Mouse (Mus musculus) stomach, embryonic 16.5 days (tissue): ENCODE data around the gene D5Ertd579e. TPM values are rescaled to one million over a fixed set of nuclear protein-coding genes. Genes with fewer than 3 reads are reported as not detected.

Source experiments
- ATAC-seq: fragments of 200-750 bp; cut with Nextera tagmentation; 2 replicates; pipeline ENCODE4 v1.8.0; 2017; ENCODE audit warnings: moderate number of reproducible peaks, moderate TSS enrichment; ENCODE audit not compliant: insufficient read depth, low FRiP score
- H3K27ac ChIP-seq: fragments of 300-500 bp; sonication (generic); 2 replicates; pipeline ENCODE4 v1.5.1; 2014; ENCODE audit warnings: low read length
- H3K27me3 ChIP-seq: fragments of 300-500 bp; sonication (generic); 2 replicates; pipeline ENCODE4 v1.6.1; 2014; ENCODE audit warnings: low read length, control low read depth, mixed read lengths; ENCODE audit not compliant: control insufficient read depth, insufficient read depth
- H3K36me3 ChIP-seq: fragments of 300-500 bp; sonication (generic); 2 replicates; pipeline ENCODE4 v1.6.1; 2014; ENCODE audit warnings: low read length; ENCODE audit not compliant: control insufficient read depth, insufficient read depth
- H3K4me1 ChIP-seq: fragments of 300-500 bp; sonication (generic); 2 replicates; pipeline ENCODE4 v1.6.1; 2014; ENCODE audit warnings: low read length, control low read depth, mixed read lengths; ENCODE audit not compliant: control insufficient read depth, insufficient read depth
- H3K4me2 ChIP-seq: fragments of 300-500 bp; sonication (generic); 2 replicates; pipeline ENCODE4 v1.6.1; 2014; ENCODE audit warnings: low read depth, low read length, mixed read lengths
- H3K4me3 ChIP-seq: fragments of 300-500 bp; sonication (generic); replicated peaks from 2 replicates; pipeline ENCODE4 v1.5.1; 2014; ENCODE audit warnings: mild to moderate bottlenecking, low read length
- H3K9ac ChIP-seq: fragments of 300-500 bp; sonication (generic); 2 replicates; pipeline ENCODE4 v1.6.1; 2014; ENCODE audit warnings: low read length
- H3K9me3 ChIP-seq: fragments of 300-500 bp; sonication (generic); replicated peaks from 2 replicates; pipeline ENCODE4 v1.6.1; 2016; ENCODE audit warnings: low read length, control low read depth; ENCODE audit not compliant: control insufficient read depth
- WGBS: fragments of 180-500 bp; shearing (Covaris S2); extraction: QIAGEN DNeasy Blood & Tissue Kit; methylation state at CpG from one replicate; pipeline ENCODE4 v1.1.7; 2014; 5-methylcytosine and 5-hydroxymethylcytosine counted together
- polyA plus RNA-seq: library from polyadenylated mRNA; unstranded; fragments of >200 nt; fragmentation: Nextera tagmentation; extraction: Ambion mirVana; gene quantifications from 2 replicates; pipeline ENCODE4 v1.2.1, GENCODE M21; 2015

Gene D5Ertd579e
- polyA plus RNA-seq, 1 experiment from 2014 or later: 20.5 TPM

GRCm38 (mm10) chr5:36724274-36724673 lies 28.4 kb upstream of the D5Ertd579e start:
- WGBS: 62% methylated on average over 7 of the region's 7 CpGs
- Histone ChIP-seq H3K36me3 (no peaks in the 10 kb centered on the region), H3K4me1 (no peaks in the 10 kb centered on the region), H3K4me2 (no peak overlapping the region), H3K9ac (no peak overlapping the region), H3K27me3 (no peaks in the 10 kb centered on the region), H3K4me3 (no peak overlapping the region), H3K9me3 (no peaks in the 10 kb centered on the region), H3K27ac (peak overlapping the region; percentile 35; the same call in 1 of the 2 replicates)
- ATAC-seq: no peak

GRCm38 (mm10) chr5:36723356-36723755 lies 27.5 kb upstream of the D5Ertd579e start:
- no peak overlapping the region for H3K4me3 ChIP-seq
- no peak for ATAC-seq
- no peaks in the 10 kb centered on the region for H3K27me3 ChIP-seq
- no peak overlapping the region for H3K27ac ChIP-seq
- no peaks in the 10 kb centered on the region for H3K36me3 ChIP-seq
- no peak overlapping the region for H3K9ac ChIP-seq
- H3K4me1 ChIP-seq: no peaks in the 10 kb centered on the region
- no peaks in the 10 kb centered on the region for H3K9me3 ChIP-seq
- 76% methylated on average over 9 of the region's 9 CpGs for WGBS
- H3K4me2 ChIP-seq: no peak overlapping the region

DNA sequence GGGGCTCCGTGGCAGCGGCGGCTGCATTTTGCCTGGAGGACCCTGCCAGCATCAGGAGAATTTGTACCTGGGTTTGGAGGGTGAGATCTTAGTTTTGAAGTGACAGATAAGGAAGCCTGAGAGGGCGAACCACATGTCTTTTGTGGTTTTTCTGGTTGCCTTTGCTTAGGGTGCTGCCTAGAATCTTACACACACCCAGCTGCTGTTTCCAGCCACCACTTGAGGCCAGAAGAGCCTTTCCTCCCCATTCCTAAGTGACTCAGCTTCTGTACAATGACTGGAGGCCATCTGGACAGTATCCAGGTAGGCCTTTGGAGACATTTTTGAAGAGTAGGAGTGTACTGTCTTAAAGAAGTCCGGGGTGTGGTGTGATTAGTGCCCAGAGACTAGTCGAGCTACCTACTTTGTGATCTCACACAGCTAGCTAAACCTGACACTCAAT lies 26.6 kb upstream of the D5Ertd579e start:
- peak overlapping the region; percentile 77 for H3K27ac ChIP-seq
- no peaks in the 10 kb centered on the region for H3K27me3 ChIP-seq
- H3K9ac ChIP-seq: no peak overlapping the region
- no peaks in the 10 kb centered on the region for H3K4me1 ChIP-seq
- no peaks in the 10 kb centered on the region for H3K36me3 ChIP-seq
- H3K4me2 ChIP-seq: no peak overlapping the region
- H3K4me3 ChIP-seq: no peak overlapping the region
- H3K9me3 ChIP-seq: no peaks in the 10 kb centered on the region
- peak; percentile 16; the same call in 1 of the 2 replicates for ATAC-seq
- WGBS: 68% methylated on average over 6 of the region's 6 CpGs

GRCm38 (mm10) chr5:36720710-36721375 lies 25.0 kb upstream of the D5Ertd579e start:
- H3K4me3 ChIP-seq: no peak overlapping the region
- H3K4me2 ChIP-seq: no peak overlapping the region
- H3K4me1 ChIP-seq: no peaks in the 10 kb centered on the region
- H3K27ac ChIP-seq: no peak overlapping the region
- 51% methylated on average over 5 of the region's 5 CpGs for WGBS
- H3K36me3 ChIP-seq: no peaks in the 10 kb centered on the region
- no peak overlapping the region for H3K9ac ChIP-seq
- no peaks in the 10 kb centered on the region for H3K9me3 ChIP-seq
- H3K27me3 ChIP-seq: no peaks in the 10 kb centered on the region
- 0 out of 2 replicates have a peak, but pooled peaks have one; percentile 30 for ATAC-seq

DNA sequence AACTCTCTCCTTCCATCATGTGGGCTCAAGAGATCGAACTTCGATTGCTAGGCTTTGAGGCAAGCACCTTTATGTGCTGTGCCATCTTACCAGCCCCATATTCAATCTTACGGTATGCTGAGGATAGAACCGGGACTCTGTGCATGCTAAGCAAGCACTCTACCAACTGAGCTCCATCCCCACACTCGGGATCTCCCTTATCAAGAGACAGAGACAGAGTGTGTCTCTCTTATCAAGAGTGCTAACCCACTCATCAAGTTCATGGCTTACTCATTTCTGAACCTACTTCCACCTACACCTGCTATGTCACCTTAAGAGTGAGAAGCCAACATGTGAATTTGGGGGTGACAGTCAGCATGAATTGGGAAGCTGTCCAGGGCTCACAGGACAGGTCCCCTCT lies 24.4 kb upstream of the D5Ertd579e start:
- H3K9ac ChIP-seq: no peak overlapping the region
- no peaks in the 10 kb centered on the region for H3K4me1 ChIP-seq
- H3K9me3 ChIP-seq: no peaks in the 10 kb centered on the region
- H3K27ac ChIP-seq: no peak overlapping the region
- no peak overlapping the region for H3K4me2 ChIP-seq
- no peaks in the 10 kb centered on the region for H3K27me3 ChIP-seq
- ATAC-seq: no peak
- WGBS: 79% methylated on average over 5 of the region's 5 CpGs
- no peak overlapping the region for H3K4me3 ChIP-seq
- H3K36me3 ChIP-seq: no peaks in the 10 kb centered on the region

DNA sequence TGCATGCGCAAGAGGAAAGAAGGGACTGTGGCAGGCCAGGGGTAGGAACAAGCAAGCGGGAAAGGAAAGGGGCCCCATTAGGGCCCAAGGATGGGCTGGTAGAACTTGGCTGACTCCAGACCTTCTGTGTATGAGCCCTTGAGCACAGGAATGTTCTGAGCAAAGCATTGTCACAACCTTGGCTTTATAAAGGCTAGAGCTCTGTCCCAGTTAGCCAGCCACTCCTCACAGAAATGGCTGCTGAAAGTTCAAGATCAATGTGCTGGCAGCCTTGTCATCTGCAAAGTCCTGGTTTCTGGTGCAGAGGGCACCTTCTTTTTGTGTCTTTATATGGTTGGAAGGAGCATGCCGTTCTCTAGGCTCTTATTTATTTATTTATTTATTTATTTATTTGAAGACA lies 23.8 kb upstream of the D5Ertd579e start:
- Histone ChIP-seq H3K4me3 (no peak overlapping the region), H3K9me3 (no peaks in the 10 kb centered on the region), H3K4me2 (no peak overlapping the region), H3K27ac (no peak overlapping the region), H3K27me3 (no peaks in the 10 kb centered on the region), H3K9ac (no peak overlapping the region), H3K4me1 (no peaks in the 10 kb centered on the region), H3K36me3 (no peaks in the 10 kb centered on the region)
- no peak for ATAC-seq
- WGBS: 86% methylated on average over 3 of the region's 3 CpGs

DNA sequence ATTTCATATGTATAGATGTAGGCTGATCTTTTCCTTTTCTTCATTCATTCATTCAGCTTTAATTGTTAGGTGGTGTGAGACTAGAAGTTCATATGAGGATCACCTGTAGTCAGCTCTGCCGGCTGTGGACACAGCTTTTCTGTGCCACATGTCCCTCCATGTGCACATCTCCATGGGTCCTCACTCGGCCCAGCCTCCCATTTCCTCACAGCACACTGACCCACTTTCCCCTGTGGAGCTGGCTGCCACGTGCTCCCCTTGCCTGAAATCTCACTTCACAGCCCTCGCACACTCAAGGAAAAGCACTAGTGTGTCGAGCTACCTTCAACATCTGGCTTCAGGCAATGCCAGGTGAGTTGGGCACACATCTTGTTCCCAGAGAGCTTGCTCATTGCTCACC lies 23.3 kb upstream of the D5Ertd579e start:
- Histone ChIP-seq H3K27ac (no peak overlapping the region), H3K4me2 (no peak overlapping the region), H3K36me3 (no peaks in the 10 kb centered on the region), H3K9me3 (no peaks in the 10 kb centered on the region), H3K27me3 (no peaks in the 10 kb centered on the region), H3K9ac (no peak overlapping the region), H3K4me3 (no peak overlapping the region), H3K4me1 (no peaks in the 10 kb centered on the region)
- no peak for ATAC-seq
- WGBS: 86% methylated on average over 5 of the region's 5 CpGs

DNA sequence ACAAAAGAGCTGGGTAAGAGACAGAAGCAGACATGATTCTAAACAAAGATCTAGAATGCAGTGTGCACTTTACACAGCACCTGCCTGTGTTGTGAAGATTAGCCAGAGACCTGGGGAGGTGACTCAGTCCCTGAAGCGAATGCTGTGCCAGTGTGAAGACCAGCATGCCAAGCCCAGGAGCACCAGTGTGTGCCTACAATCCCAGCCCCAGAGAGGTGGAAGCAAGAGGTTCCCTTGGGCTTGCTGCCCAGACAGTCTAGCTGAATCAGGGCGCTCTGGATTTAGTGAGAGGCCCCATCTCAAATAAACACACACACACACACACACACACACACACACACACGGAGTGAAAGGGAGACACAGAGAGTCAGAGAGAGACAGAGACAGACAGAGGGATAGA lies 22.1 kb upstream of the D5Ertd579e start:
- no peak overlapping the region for H3K27ac ChIP-seq
- peaks cover 4% of the 10 kb centered on the region; the same call in 1 of the 2 replicates for H3K4me1 ChIP-seq
- H3K9me3 ChIP-seq: no peaks in the 10 kb centered on the region
- H3K27me3 ChIP-seq: no peaks in the 10 kb centered on the region
- ATAC-seq: no peak
- H3K4me3 ChIP-seq: no peak overlapping the region
- H3K9ac ChIP-seq: no peak overlapping the region
- H3K4me2 ChIP-seq: no peak overlapping the region
- H3K36me3 ChIP-seq: no peaks in the 10 kb centered on the region
- WGBS: 62% methylated on average over 3 of the region's 3 CpGs

GRCm38 (mm10) chr5:36716816-36717215 lies 21.0 kb upstream of the D5Ertd579e start:
- H3K9me3 ChIP-seq: no peaks in the 10 kb centered on the region
- peaks cover 7% of the 10 kb centered on the region; the same call in 1 of the 2 replicates for H3K4me1 ChIP-seq
- H3K27ac ChIP-seq: no peak overlapping the region
- H3K9ac ChIP-seq: no peak overlapping the region
- no peak overlapping the region for H3K4me2 ChIP-seq
- no peaks in the 10 kb centered on the region for H3K36me3 ChIP-seq
- WGBS: 61% methylated on average over 2 of the region's 2 CpGs
- H3K4me3 ChIP-seq: no peak overlapping the region
- H3K27me3 ChIP-seq: no peaks in the 10 kb centered on the region
- ATAC-seq: no peak
